Mouse (Mus musculus) kidney, adult 11 months (tissue): ENCODE results near the gene Bach2.
A peak's percentile ranks its signal among the peaks of the same experiment; 100 is the strongest.

Source experiments
- DNase-seq: peaks from one replicate; pipeline ENCODE4 v3.0.0; 2022

Gene Bach2

GRCm38 (mm10) chr4:32440740-32441072 lies 202.1 kb downstream of the Bach2 start:
- no peak for DNase-seq

DNA sequence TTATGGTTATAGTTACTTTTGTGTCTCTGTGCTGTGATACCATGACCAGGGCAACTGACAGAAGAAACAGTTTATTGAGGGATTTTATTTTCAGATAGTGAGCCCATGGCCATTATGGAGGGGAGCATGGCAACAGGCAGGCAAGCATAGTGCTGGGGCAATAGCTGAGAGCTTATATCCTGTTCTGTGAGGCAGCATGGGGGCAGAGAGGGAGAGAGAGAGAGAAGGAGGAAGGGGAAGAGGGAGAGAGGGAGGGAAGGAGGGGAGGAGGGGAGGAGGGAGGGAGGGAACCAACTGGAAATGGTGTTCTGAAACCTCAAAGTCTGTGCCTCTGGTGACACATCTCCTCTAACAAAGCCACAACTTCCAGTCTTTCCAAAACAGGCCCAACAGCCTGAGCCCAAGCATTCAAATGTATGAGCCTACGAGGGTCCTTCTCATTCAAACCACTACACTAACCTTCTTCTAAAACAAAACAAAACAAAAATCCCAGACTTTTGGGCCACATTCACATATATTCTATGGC lies 206.1 kb downstream of the Bach2 start:
- DNase-seq = no peak

GRCm38 (mm10) chr4:32447850-32448249 lies 209.2 kb downstream of the Bach2 start:
- no peak for DNase-seq

- no peak for DNase-seq
These were observed 223.4 kb downstream of the Bach2 start for GRCm38 (mm10) chr4:32461986-32462385.

DNA sequence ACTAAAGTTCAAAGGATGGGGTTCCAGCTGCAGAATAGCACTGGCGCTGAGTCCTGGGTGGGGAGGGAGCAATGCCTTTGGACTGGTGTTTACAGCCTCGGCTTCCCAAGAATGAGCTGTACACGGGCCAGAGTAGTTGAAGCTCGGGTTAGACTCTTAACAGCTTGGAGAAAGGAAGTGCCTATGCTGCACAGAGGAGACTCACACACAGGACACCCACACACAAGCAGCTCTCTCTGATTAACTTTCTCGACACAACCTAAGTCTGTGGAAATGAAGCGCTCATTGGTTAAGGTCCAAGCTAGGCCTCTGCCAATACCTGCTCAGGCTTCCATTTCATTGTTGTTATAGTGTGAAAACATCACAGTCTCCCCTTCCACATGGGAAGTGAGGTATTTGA lies 224.5 kb downstream of the Bach2 start:
- DNase-seq = no peak

DNA sequence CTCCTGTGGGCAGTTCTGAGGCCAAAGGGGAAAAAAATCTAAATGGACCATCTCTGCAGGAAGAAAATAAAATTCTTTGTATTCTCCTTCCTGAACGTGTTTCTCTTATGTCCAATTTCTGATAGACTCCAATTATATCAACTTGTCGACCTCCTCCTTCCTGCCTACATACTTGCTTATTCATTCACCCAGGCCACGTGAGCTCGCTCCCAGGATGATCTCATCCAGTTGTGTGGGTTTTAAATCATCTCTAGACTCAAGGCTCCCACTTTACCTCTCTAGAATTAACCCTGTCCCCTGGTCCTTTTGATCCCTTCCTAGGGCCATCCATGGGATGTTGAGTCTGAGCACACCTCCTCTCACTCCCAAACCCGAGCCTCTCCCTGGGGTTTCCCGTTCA lies 225.9 kb downstream of the Bach2 start:
- DNase-seq = no peak

- no peak for DNase-seq
These were observed 227.4 kb downstream of the Bach2 start for GRCm38 (mm10) chr4:32466031-32466430.

GRCm38 (mm10) chr4:32477977-32478660 lies 239.5 kb downstream of the Bach2 start:
- no peak for DNase-seq

- no peak for DNase-seq
These were observed 240.6 kb downstream of the Bach2 start for GRCm38 (mm10) chr4:32479231-32479630.

GRCm38 (mm10) chr4:32479801-32480700 lies 241.4 kb downstream of the Bach2 start:
- DNase-seq = no peak

GRCm38 (mm10) chr4:32481366-32482055 lies 242.9 kb downstream of the Bach2 start:
- DNase-seq = no peak

- DNase-seq = no peak
These were observed 243.5 kb downstream of the Bach2 start for GRCm38 (mm10) chr4:32482138-32482537.

- no peak for DNase-seq
These were observed 244.3 kb downstream of the Bach2 start for GRCm38 (mm10) chr4:32482936-32483335.

DNA sequence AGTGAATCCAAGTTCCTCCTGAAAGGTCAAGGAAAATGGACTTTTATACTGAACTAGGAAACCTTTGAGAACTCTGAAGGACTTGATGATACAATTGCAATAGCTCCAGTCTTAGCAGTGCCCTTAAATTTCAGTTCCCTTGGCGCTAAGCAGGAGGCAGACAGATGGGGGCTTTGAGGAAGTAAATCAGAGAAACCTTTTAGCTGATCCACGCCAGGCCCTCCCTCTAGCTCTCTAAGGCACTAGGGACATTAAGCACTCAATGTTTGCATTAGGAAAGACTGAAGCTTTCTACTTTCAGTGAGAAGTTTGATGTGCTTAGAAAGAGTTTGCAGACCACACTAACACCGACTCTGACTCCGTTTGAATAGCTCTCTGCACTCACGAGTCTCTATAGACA lies 247.2 kb downstream of the Bach2 start:
- DNase-seq = no peak

DNA sequence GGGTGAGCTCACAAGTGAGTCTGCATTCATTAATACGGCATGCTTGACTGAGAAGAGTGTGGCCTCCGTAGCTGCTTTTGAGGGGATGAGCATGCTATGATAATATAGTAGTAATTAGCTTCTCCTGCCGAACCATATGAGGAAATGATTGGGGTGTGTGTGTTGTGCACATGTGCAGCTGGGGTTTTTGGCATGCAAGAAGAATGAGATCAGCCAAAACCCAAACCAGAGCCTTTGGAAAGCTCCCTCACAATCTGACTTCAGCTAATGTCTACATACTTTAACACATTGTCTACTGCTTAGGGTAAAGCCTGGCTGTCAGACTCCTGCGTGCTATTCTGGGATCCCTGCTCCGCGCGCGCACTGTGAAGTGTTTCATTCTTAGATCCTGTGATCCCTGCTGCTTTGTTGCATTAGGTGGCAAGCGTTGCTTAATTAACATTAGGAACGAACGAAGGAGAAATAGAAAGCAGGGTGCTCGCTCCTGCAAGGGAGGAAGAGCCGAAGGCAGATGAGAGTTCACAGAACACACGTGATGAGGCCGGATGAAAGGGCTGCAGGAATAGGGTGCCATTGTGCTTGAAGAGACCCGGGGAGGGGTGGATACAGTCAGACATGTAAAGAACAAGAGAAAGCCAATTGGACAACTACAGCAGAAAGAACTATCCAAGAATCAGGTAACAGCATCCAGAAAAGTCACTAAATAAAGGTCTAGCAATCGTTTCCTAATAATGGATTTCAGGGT lies 248.2 kb downstream of the Bach2 start:
- DNase-seq = no peak

DNA sequence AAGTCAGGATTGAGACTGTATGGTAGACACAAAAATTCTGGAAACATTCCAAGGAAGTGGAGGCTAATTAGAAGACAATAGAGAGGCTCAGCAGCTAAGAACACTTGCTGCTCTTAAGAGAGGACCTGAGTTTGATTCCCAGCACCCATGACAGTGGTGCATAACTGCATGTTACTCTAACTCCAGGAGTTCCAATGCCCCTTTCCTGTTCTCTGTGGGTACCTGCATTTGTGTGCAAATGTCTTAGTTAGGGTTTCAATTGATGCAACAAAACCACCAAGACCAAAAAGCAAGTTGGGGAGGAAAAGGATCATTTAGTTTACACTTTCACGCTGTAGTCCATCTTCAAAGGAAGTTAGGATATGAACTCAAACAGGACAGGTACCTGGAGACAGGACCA lies 250.6 kb downstream of the Bach2 start:
- no peak for DNase-seq

GRCm38 (mm10) chr4:32491176-32491575 lies 252.6 kb downstream of the Bach2 start:
- no peak for DNase-seq

DNA sequence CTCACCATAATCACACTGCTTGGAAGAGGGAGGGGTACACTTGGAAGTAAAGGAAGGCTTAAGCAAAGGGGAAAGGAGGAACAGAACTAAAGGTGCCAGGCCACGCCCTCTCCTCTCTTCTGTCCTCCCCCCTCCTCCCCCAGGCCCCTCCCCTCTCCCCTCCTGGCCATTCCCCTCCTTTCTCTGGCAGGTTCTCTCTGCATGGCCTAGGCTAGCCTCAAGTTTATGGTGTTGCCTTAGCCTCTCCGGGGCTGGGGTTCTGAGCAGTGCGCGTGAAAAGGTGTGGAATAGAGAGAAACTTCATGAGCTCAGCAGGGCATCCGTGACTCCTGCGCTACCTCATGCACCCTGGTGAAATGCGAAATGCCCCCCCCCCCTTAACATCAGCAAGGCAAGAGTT lies 254.2 kb downstream of the Bach2 start:
- no peak for DNase-seq

- DNase-seq = no peak
These were observed 263.2 kb downstream of the Bach2 start for GRCm38 (mm10) chr4:32501780-32502179.

GRCm38 (mm10) chr4:32502181-32502580 lies 263.6 kb downstream of the Bach2 start:
- DNase-seq = no peak

DNA sequence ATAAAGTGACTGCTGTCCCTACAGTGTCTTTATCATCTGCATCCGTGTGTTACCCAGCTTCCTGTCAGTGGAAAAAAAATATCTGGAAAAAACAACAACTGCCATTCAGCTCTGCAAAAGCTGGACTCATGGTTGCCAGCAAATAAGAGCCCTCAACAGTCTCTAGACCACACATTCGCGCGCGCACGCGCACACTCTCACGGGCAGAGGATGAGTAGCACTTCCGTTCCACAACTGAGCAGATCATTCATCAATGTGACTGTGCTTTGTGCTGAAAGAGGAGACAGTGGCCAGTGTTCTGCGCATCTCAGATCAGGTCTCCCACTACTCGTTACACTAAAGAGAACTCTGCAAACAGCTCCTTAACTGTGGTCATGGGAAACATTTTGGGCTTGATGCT lies 265.6 kb downstream of the Bach2 start:
- no peak for DNase-seq

DNA sequence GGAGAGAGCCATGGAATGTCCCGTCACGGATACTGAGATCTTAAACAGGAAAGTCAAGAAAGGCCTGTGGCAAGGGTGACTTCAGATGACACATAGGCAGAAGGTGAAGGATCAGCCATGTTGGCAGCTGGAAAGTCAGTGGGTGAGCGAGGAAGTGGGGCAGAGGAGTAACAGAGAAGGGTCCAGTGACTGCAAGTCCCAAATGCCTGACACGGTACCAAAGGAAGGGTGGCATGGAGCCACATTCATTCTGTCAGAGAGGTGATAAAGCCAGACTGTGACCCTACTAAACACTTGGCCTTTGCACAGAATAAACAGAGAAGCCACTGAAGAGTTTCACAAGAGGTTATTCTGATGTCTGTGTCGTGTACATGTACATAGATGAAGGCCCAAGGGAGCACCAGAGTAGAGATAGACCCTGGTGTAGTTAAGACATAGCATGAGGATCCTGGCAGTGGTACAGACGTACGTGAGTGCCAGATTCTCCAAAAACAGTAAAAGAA lies 267.8 kb downstream of the Bach2 start:
- no peak for DNase-seq

DNA sequence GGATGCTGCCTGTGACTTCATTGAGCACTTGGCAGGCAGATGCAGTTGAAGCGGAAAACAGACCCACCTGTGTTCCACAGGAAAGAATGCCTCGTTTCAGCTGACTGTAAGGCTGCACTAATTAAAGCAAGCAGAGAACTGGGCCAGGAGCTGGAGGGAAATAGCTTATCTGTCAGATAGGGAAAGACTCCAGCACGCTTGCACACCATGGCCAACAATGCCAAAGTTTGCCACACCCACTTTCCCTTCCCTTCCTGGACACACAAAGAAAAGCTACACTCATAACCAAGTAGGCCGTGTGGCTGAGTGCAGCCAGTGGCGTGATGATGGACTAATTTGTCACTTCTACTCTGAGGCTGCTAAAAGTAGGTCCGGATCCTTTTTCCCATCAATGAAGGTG lies 268.4 kb downstream of the Bach2 start:
- DNase-seq = peak; percentile 31
